Mouse (Mus musculus): ENCODE results near the gene P4htm. TPM values are rescaled to one million over a fixed set of nuclear protein-coding genes. Genes with fewer than 3 reads are reported as not detected.
A peak's percentile ranks its signal among the peaks of the same experiment; 100 is the strongest.

P4htm gene
- total and polyA plus RNA-seq, 3 experiments = 5.4 to 11.0 (median 7.9) TPM

GRCm38 (mm10) chr9:108569381-108570206 lies 27.9 kb downstream of the P4htm start, which contains the start of gene Dalrd3:
Dalrd3 (plus strand) TSS chr9:108569886.
- in situ Hi-C loops (cut with MboI; ENCODE audit: low pct_ligation_motif_present, low pct_unique_long_range_greater_than_20kb, low sequenced_read_pairs) = no loop called here
- dilution Hi-C loops (cut with MboI; ENCODE audit: extremely low pct_ligation_motif_present, extremely low pct_unique_long_range_greater_than_20kb, low sequenced_read_pairs) = no loop called here
- Histone ChIP-seq H3K4me3 (replicated peaks in 1 of 3; ENCODE audit: low read depth in 2 of 3, low read length in 2 of 3, poor library complexity in 1 of 3) (peak within 1 kb of the TSS; percentile 87 to 95 (median 90)), H3K4me2 (ENCODE audit: insufficient read depth, low read depth, poor library complexity, severe bottlenecking) (peak within 1 kb of the TSS; percentile 81), H3K9me3 (replicated peaks; ENCODE audit: low read length) (no peaks in the 10 kb centered on the region), H3K36me3 (replicated peaks in 1 of 2; ENCODE audit: control insufficient read depth in 1 of 2, insufficient read depth in 1 of 2, low read length in 1 of 2) (peaks cover 46 to 56% of the 10 kb centered on the region in 2 experiments), H3K27me3 (replicated peaks) (no peaks in the 10 kb centered on the region), H3K27ac (ENCODE audit: insufficient read depth, low read depth) (peak within 1 kb of the TSS; percentile 95), H3K4me1 (ENCODE audit: control insufficient read depth in 1 of 2, insufficient read depth in 2 of 2) (peaks cover 7 to 28% of the 10 kb centered on the region in 2 experiments), H3K79me2 (replicated peaks; ENCODE audit: control insufficient read depth, extremely low read depth, insufficient read depth, poor library complexity, severe bottlenecking) (0 out of 2 replicates have a peak, but pooled peaks cover 3% of the 10 kb centered on the region), H3K9ac (ENCODE audit: insufficient read depth, low read depth) (peak within 1 kb of the TSS; percentile 74)
- peak; percentile 97 for DNase-seq (ENCODE audit: extremely low read depth)
- TF ChIP-seq SMC3 (IDR thresholded peaks at IDR 0.05; ENCODE audit: low read depth, low read length) = no peak
- TF ChIP-seq NRF1 (IDR thresholded peaks at IDR 0.05; ENCODE audit: low read depth, low read length) = peak; percentile 62
- no peak for TF ChIP-seq E2F4 (IDR thresholded peaks at IDR 0.05; ENCODE audit: insufficient replicate concordance, low read depth, low read length)
- peak; percentile 77 for TF ChIP-seq HCFC1 (IDR thresholded peaks at IDR 0.05; ENCODE audit: low read depth, low read length)
- peak; percentile 96 for TF ChIP-seq SIN3A (IDR thresholded peaks at IDR 0.05; ENCODE audit: low read length)
- no peak for TF ChIP-seq JUND (conservative IDR thresholded peaks at IDR 0.05; ENCODE audit: low read depth, low read length)
- TF ChIP-seq TCF12 (IDR thresholded peaks at IDR 0.05; ENCODE audit: low read depth, low read length) = peak; percentile 14; the same call in 1 of the 2 replicates
- peak; percentile 66 for TF ChIP-seq TBP (conservative IDR thresholded peaks at IDR 0.05; ENCODE audit: low read depth, low read length)
- TF ChIP-seq PAX5 (IDR thresholded peaks at IDR 0.05; ENCODE audit: low read length) = no peak
- TF ChIP-seq MAX (IDR thresholded peaks at IDR 0.05; ENCODE audit: low read length) = no peak
- TF ChIP-seq ZNF384 (IDR thresholded peaks at IDR 0.05; ENCODE audit: low read depth, low read length) = no peak
- TF ChIP-seq CTCF (conservative IDR thresholded peaks at IDR 0.05 in 1 of 2, IDR thresholded peaks at IDR 0.05 in 1 of 2; ENCODE audit: low read depth in 2 of 2, low read length in 2 of 2) = peak in 1 of 2 experiments; percentile 15; a peak in 1 of 4 replicates
- no peak for TF ChIP-seq USF1 (IDR thresholded peaks at IDR 0.05; ENCODE audit: low read depth, low read length)
- no peak for TF ChIP-seq ETS1 (conservative IDR thresholded peaks at IDR 0.05; ENCODE audit: low read depth, low read length)
- TF ChIP-seq RCOR1 (conservative IDR thresholded peaks at IDR 0.05; ENCODE audit: low read depth, low read length) = no peak
- TF ChIP-seq JUN (IDR thresholded peaks at IDR 0.05; ENCODE audit: insufficient read depth, low read depth, low read length) = no peak
- TF ChIP-seq IRF4 (IDR thresholded peaks at IDR 0.05; ENCODE audit: low read depth, low read length) = no peak
- TF ChIP-seq POLR2A (IDR thresholded peaks at IDR 0.05; ENCODE audit: low read depth, low read length) = peak; percentile 79; the same call in 1 of the 2 replicates
- peak; percentile 50 for TF ChIP-seq BHLHE40 (IDR thresholded peaks at IDR 0.05; ENCODE audit: low read depth, low read length)
- peak; percentile 95 for TF ChIP-seq ELF1 (IDR thresholded peaks at IDR 0.05; ENCODE audit: low read depth, low read length)
- 0 out of 2 replicates have a peak, but pooled peaks have one; percentile 59 for TF ChIP-seq CHD2 (IDR thresholded peaks at IDR 0.05; ENCODE audit: low read length)
- 0 out of 2 replicates have a peak, but pooled peaks have one; percentile 48 for TF ChIP-seq MYC (IDR thresholded peaks at IDR 0.05; ENCODE audit: low read depth, low read length)
- peak; percentile 95 for TF ChIP-seq MXI1 (IDR thresholded peaks at IDR 0.05; ENCODE audit: low read depth, low read length)
- no peak for TF ChIP-seq KAT2A (IDR thresholded peaks at IDR 0.05; ENCODE audit: insufficient replicate concordance, low read length)
- TF ChIP-seq UBTF (IDR thresholded peaks at IDR 0.05; ENCODE audit: low read depth, low read length) = 0 out of 2 replicates have a peak, but pooled peaks have one; percentile 47
- no peak for TF ChIP-seq RAD21 (IDR thresholded peaks at IDR 0.05; ENCODE audit: low read depth, low read length)
- TF ChIP-seq GABPA (IDR thresholded peaks at IDR 0.05; ENCODE audit: insufficient replicate concordance, low read depth, low read length) = no peak
- TF ChIP-seq ZMIZ1 (IDR thresholded peaks at IDR 0.05; ENCODE audit: low read depth, low read length) = no peak; the same call in none of the 2 replicates
- TF ChIP-seq POLR2AphosphoS2 (IDR thresholded peaks at IDR 0.05; ENCODE audit: low read depth, low read length) = peak; percentile 93
- TF ChIP-seq CHD1 (IDR thresholded peaks at IDR 0.05; ENCODE audit: low read depth, low read length) = peak; percentile 80; the same call in 1 of the 2 replicates
- no peak for TF ChIP-seq USF2 (conservative IDR thresholded peaks at IDR 0.05; ENCODE audit: low read depth, low read length)
- TF ChIP-seq MEF2A (IDR thresholded peaks at IDR 0.05; ENCODE audit: borderline replicate concordance, low read depth, low read length) = 0 out of 2 replicates have a peak, but pooled peaks have one; percentile 0
- TF ChIP-seq EP300 (IDR thresholded peaks at IDR 0.05; ENCODE audit: low read length) = no peak
- no peak for TF ChIP-seq NELFE (IDR thresholded peaks at IDR 0.05; ENCODE audit: low read depth, low read length)
- no peak; the same call in 1 of the 2 replicates for TF ChIP-seq MAZ (IDR thresholded peaks at IDR 0.05; ENCODE audit: low read depth, low read length)
- TF ChIP-seq ZKSCAN1 (IDR thresholded peaks at IDR 0.05; ENCODE audit: borderline replicate concordance, low read depth, low read length) = no peak
- TF ChIP-seq MAFK (IDR thresholded peaks at IDR 0.05; ENCODE audit: insufficient replicate concordance, low read length) = no peak
- TF ChIP-seq ZC3H11A (IDR thresholded peaks at IDR 0.05; ENCODE audit: low read depth, low read length) = no peak
